Mouse (Mus musculus) mesoderm, embryonic 11.5 days (tissue): ENCODE data around the gene Cpt1b.

Experiments
- DNase-seq: peaks from one replicate; pipeline ENCODE4 v3.0.0-alpha.2; 2012; ENCODE audit warnings: low read depth, low spot score

Cpt1b gene

GRCm38 (mm10) chr15:89379429-89379828 lies 46.2 kb downstream of the Cpt1b start:
- DNase-seq = no peak

GRCm38 (mm10) chr15:89378831-89379401 lies 46.7 kb downstream of the Cpt1b start, which contains the start of gene Odf3b:
Gene Odf3b (minus strand): TSS chr15:89379282.
- no peak for DNase-seq

GRCm38 (mm10) chr15:89377938-89378828 lies 47.5 kb downstream of the Cpt1b start:
- no peak for DNase-seq

GRCm38 (mm10) chr15:89377362-89377761 lies 48.3 kb downstream of the Cpt1b start:
- DNase-seq = no peak

- DNase-seq = no peak
Observed at GRCm38 (mm10) chr15:89376957-89377356, 48.7 kb downstream of the Cpt1b start, which contains the start of gene Tymp. Gene Tymp (minus strand): TSS chr15:89377039.

- no peak for DNase-seq
Observed at GRCm38 (mm10) chr15:89376040-89376439, 49.6 kb downstream of the Cpt1b start.

- no peak for DNase-seq
Observed at GRCm38 (mm10) chr15:89374801-89375534, 50.7 kb downstream of the Cpt1b start.

- no peak for DNase-seq
Observed at GRCm38 (mm10) chr15:89374340-89374739, 51.3 kb downstream of the Cpt1b start.

GRCm38 (mm10) chr15:89373762-89374248 lies 51.9 kb downstream of the Cpt1b start, which contains the start of gene Sco2:
Gene Sco2 (minus strand): TSS chr15:89373846.
- peak; percentile 94 for DNase-seq

GRCm38 (mm10) chr15:89373027-89373761 lies 52.5 kb downstream of the Cpt1b start:
- peak; percentile 83 for DNase-seq

GRCm38 (mm10) chr15:89372536-89372935 lies 53.1 kb downstream of the Cpt1b start:
- no peak for DNase-seq

GRCm38 (mm10) chr15:89372068-89372467 lies 53.6 kb downstream of the Cpt1b start:
- DNase-seq = no peak
